Mouse (Mus musculus) frontal cortex, postnatal 14 days (tissue): ENCODE data around the gene Plppr1.

Source experiments
- DNase-seq, 2 experiments: peaks; one replicate each; pipeline ENCODE4 v3.0.0; 2022; ENCODE audit warnings: low spot score in 2 of 2

Gene Plppr1

DNA sequence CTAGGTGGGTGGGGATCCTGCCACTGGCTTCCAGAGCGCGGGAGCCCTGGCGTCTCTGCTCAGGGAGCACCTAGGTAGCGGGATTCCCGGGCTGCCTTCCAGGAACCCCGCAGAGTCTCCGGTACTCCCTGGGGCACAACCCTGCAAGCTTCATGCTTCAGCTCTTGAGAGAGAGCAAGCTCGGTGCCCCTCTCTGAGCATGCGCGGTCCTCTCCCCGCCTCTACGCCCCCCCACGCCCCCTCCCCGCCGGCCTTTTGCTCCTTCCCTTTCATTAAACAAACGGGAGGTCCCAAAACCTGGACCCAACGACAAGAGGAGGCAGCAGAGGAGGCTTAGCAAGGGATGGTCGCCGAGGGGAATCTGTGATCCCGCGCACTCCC is at the start of gene Plppr1:
Plppr1 (plus strand) TSS at position 253 of the 381 bp plus-strand sequence.
- DNase-seq = peak; percentile 47 to 49

DNA sequence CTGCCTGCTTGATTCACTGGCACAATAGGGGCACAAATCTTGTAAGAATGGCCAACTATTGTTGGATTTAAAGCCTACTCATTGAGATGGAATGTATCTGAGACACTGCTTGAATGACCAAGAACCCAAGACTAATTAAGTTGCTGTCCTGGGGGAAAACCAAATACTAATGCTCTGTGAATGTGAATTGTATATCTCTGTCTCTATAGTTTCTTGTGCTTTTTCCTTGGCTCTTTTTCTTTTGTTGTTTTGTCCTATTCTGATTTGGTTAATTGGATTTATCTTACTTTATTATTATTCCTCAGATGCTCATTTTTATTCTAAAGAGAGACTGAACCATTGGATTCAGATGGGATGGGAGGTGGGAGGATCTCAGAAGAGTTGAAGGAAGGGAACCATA is 42.4 kb upstream of the Plppr1 start:
- DNase-seq = no peak

DNA sequence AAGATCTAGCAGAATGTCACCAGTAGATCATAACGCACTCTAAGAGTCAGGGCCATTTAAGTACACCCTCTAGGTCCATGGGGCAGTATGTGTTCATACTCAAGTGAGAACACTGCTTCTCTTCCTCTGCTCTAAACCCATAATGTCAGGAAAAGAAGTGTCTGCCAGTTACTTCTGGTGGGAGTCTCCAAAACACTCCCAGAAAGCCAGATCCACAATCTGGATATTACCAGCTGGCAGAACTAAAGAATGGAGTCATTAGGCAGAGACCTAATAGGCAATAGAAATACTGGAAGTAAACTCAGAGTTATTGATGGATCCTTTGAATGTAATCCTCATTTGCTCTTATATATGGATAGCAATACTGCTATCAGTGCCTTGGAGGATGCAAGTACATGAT is 35.9 kb upstream of the Plppr1 start:
- DNase-seq = no peak

DNA sequence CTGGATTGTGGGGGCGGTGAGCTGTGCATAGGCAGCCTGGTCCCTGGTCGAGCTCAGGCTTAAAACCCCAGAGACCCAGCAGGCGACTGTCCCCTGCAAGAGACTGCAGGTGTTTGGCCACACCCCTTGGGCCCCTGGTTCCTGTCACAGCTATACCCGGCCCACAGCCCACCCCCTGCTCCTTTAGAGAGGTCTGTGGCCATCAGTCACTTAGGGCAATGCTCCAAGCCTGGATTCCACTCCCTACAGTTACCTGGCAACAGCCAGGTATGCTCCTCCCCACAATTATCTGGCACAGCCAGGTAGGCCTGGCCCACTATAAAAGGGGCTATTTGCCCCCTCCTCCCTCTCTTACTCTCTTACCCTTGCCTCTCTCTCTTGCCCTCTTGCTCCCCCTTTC is 20.8 kb upstream of the Plppr1 start:
- DNase-seq = no peak

DNA sequence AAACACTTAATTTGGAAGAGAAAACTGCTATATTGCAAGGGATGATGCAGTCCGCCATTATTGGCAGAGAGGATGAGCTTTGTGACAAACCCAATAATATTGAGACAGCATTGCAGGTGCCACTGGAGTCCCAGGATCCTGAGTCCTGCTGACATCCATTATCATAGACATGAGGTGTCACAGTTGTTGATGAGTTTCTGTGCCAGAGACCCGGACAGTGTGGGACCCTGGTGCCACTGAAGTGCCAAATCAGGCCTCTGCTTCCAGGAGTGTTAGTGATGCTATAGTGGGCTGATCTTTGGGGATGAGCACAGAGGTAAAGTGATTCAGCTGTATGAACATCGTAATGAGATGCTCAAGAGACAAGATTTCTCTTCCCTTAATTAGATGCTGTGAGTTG is 19.2 kb upstream of the Plppr1 start:
- DNase-seq = no peak

DNA sequence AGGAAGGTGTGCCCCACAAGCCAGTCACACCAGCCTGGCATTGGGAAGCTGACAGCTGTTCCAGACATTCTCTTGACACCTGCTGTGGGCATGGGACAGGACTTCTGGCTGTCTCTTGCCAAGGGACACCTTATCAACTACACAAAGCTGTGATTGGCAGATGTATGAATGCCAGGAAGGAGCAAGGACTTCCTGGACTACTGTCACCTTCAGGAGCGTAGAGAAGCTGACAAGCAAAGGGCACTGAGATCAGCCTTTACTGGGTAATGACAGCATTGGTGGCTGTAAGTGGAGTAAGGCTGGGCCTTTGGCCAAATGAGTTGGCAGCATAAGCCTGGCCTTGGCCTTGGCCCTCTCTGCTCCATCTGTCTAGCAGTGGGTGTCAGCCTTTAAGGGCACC is 17.4 kb upstream of the Plppr1 start:
- no peak for DNase-seq

DNA sequence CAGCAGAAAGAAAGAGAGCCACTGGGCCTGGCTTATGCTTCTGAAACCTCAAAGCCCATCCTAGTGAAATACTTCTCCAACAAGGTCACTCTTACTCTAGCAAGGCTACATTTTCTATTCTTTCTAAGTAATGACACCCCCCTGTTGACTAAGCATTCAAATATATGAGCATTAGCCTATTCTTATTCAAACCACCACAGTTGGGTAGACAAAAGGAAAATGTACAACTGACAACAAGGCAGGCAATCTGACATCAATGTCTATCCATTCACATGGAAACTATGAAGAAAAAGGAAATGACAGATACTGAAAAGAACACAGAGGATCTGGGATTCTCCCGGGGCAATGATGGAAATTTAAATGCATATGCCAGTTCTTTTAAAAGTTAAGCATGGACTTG is 8.4 kb upstream of the Plppr1 start:
- no peak for DNase-seq

DNA sequence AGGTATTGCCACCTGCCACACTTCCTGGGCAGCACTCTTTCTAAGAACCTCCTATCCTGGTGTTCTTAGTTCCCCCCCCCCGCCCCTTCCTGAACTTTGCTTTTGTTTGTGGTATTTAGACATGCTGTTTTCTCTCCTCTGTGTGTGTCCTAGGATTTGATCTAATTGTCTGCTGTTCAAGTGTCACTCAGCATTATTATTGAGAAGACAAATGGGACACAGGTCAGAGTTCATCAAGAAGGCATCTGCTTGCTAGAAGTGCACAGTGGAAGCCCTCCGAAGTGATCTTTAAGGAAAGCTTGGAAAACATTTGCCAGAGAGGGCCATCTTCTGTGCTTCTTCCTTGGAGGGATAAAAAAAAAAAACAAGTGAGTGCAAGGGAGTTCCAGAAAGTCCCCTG is 1.2 kb upstream of the Plppr1 start:
- no peak for DNase-seq

DNA sequence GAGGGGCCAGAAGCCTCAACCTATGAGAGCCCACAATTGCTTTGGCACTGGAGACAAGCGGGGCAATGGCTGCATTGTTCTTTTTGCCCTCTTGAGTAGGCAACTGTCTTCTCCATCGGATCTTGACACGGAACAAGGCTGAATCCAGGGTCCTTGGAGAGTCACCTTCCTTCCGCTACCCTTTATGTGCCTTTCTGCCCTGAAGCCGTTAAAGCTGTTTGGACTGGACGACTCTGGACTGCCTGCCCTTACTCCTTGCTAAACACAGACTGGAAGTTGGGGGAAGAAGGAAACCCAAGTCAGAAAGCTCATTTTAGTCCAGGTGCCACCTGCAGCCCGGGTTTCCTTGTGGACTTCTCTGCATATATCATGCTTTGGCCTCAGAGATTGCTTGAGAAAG is 516 bp upstream of the Plppr1 start:
- DNase-seq = no peak

DNA sequence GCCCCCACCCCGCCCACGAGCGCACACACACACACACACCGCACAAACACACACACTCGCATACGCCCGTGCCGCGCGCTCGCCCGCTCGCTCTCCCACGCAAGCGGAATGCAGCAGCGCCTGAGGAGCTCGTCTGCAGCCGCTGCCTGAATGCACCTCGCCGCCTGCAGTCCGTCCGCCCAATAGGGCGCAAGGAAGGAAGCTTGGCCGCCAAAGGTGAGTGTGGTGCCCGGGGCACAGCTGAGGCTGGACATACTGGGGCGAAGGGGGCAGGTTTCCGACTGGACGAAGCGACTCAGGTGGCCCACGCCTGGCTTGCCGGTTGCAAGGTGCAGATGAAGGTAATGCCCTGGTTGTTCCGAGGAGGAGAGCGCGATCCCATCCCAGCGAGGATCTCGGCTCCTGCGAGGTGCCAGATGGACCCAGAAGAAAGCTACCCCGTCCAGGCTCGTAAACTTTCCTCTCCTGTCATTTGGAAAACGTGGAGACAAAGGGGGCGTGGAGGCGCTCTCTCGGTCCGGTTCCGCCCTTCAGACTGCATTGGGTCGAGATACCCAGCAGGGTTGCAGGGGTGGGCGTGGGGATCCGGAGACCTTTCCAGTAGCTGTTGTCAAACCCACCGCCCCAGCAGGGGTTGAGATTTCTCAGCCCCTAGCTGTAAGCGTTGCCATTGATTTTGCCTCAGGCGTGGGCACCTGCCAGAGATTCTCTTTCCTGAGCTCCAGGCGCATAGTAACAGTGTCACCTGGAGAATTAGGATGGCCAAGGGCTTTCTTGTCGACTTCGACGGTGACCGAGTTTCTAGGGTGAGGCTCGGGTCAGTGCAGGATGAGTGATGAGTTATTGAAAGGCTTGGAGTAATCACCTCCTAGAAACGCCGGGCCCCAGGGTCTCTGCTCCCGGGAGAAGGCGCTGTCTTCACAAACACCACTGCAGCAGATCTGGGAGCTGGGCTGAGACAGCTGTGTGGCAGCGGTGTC is 619 bp downstream of the Plppr1 start:
- peak; percentile 25 to 40 for DNase-seq

DNA sequence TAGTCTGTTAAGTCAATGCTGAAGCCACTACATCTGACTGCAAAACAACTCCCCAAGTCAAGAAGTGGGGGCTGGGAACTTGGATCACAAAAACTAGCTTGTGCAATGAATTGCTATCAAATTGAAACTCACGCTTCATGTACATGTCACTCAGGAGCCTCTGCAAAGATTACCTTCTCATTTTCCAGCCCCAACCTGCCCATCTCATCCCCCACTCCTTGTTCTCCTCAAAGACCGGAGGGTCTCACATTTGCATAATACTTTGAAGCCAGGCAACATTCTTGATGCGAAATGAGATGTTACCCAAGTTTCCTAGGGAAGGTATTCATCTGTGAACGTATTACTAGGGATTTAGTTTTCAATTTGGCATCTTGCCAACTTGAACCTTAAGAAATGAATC is 10.4 kb downstream of the Plppr1 start:
- no peak for DNase-seq

DNA sequence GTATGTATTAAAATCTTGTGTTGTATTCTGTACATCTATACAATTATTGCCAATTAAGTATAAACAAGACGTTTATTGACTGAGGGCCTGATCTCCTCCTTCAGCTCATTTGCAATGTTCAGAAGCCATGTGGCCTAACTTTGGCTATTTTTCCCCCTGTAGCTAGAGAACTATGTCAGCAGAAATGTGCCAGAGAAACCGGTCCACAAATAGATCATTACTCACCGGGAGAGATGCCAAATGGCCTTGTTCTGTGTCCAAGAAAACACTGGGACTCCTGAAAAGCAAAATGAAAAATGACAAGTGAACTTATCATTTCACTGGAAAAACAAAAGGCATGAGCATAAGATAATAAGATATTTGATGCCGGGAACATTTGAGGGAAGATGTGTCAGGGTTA is 13.8 kb downstream of the Plppr1 start:
- no peak for DNase-seq

DNA sequence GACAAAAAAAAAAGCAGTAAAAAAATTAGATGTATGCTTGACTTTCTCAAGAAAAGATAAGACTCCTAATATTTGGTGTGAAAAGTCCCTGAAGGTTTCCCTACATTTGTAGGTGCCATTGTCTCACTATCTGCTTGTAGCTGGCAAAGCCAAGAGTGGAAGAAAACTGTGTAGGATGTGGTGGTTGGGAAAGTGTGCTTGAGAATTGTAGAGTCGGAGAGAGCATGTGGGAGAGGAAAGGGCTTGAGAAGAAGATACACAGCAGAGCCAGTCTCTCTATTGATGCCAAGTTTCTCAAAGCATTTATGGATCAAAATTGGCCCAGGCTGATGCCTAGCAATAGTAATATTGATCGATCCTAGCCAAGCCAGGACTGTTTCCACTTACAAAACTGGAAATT is 16.8 kb downstream of the Plppr1 start:
- DNase-seq = no peak

DNA sequence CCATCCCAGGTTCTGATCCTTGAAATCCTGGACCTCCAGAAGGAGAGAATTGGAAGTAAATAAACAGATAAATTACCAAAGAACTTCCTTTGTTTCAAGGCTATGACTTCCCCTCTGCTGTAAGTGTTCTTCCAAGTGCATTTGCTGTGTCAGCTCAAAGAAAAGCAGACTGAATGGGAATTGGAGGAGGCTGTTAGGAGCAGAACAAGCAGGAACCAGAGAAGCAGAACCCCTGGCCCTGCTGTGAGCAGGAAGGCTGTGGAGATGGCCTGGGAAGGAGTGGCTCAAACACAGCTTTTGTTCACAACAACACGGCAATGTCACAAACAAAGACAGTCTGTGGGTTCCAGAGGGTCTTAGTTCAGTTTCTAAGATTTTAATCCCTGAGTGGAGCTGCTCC is 20.3 kb downstream of the Plppr1 start:
- no peak for DNase-seq

DNA sequence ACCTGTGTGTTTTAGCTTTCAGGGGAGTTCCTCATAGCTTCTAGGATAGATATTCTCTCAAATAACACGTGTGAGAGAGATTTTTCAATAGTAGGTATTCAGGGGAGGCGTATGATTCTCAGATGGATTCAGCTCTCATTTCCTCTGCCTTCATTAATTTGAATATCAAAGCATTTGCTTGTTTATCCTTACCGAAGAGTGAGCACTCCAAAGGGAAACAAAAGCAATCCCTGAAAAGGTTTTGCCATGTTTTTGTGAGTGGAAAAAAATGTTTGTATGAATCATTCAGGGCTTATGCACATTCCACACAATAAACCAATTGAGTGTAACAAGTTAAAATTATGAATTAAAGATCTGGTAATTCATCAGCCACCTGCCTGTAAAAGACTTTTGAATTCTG is 29.1 kb downstream of the Plppr1 start:
- no peak for DNase-seq

DNA sequence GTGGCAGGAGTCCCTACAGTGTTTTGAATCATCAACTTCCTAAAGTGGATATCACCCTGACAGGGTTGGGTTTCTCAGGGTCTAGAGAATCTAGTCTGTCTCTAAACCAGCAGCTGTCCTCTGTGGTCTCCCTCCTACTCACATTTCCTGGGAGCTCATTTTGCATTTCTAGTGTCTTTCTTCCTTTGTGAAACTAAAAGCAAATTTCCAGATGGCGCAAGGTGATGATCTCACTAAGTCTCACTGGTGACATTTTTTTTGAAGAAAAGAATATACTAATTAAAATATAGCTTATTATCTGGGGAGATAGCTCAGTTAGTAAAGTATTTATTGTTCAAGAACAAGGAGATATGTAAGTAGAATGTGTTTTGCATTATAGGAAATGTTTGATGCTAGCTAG is 31.4 kb downstream of the Plppr1 start:
- no peak for DNase-seq

DNA sequence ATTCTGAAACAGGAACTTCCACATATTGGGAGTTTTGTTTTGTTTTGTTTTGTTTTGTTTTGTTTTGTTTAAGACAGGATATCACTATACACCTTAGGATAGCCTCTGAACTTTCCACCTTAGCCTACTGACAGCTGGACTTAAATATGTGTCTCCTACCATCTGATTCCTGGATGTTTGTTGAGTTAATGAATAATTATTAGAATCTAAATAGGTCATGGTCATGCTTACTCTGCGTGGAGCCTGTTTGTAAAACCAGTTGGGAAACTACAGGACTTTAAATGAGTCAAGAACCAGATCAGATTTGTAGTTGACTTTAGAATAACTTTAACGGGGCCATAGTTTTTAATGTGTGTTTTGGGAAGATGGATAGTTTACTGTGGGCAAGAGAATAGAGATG is 40.4 kb downstream of the Plppr1 start:
- no peak for DNase-seq

DNA sequence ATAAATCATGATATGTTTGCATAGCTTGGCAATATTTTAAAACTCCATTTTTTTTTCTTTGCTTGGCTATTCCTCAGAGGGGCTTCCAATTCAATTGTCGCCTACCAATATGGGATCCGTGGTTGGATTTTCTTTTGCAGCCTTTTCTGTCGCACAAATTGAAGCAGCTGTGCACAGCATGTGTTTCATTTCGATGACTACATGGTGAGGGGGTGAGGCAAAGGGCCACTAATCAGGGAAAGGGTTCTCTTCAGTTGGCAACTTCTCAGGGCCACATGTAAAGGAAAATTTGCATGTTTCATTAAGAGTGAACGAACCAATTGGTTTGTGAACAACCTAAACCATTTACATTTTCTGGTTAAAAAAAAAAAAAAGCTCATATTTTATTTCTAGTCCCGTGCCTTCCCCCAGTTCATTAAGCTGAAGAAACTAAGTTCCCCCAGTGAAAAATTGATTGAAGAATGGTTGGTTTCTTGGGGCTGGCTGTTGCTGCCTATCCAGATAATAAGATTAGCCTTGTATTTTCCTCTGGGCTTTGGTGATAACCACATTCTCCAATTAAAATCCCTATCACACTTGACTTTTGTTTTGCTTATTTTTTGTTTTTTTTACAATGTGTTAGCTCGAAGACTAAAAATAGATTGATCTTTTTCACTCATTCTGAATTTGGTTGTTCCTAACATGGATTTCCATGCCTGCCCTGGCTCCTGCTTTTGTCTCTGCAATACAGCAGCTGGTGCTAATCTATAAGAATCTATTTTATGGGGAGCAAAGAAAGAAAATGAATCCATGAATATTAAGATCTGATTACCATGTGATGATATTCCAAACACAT is 43.1 kb downstream of the Plppr1 start:
- no peak for DNase-seq

DNA sequence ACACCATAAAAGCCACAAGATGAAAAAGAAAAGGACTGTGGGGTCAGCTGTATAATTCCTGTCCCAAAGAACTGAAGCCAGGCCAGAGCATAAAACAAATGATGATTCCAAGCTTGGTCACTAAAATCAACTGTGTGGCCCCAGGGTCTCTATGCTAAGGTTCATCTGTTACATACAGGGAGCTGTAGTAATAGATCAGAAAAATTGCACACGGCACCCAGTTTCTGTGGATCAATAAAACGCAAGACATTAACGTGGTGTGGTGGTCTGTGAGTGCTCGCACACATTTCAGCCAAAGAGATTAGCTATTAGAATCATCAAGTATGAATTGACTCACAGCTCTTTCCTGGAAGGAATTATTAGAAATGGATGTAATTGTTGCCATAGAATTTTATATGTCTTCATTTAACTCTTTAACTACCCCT is 43.7 kb downstream of the Plppr1 start:
- DNase-seq = no peak

DNA sequence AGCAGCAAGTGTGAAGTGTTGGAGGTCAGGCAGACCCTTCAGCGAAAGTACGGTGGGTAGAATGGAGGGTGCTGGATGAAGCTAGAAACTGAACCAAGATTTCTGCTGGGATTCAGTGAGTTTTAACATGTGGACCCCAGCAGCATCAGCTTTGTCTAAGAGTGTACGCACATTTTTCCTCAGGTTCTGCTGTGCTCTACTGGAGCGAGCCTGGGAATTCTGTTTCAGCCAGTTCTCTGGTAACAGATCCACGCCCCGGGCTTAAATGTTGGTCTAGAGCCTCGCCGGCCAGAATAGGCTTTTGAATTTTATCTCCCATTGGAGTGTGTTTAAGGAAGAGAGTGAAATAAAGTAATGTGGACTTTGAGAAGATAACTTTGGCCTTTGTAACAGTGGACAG is 45.8 kb downstream of the Plppr1 start:
- DNase-seq = no peak

DNA sequence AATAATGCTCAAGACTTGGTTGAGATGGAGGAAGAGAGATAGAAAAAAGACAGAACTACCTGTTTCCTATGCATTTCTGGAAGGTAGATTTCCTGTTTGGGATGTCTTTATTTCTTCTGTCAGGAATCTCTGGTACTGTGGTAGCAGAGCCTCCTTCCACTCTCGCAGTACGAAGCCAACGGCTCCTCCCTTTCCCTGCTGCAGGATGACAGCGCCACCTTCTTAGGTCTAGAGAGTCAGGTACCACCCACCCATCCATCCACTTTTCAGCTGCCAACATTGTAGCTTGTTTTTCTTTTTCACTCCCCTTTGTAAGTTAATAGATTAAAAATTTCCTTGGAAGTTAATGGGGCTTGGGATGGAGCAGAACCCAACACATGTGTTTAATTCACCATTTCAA is 48.8 kb downstream of the Plppr1 start:
- DNase-seq = no peak

DNA sequence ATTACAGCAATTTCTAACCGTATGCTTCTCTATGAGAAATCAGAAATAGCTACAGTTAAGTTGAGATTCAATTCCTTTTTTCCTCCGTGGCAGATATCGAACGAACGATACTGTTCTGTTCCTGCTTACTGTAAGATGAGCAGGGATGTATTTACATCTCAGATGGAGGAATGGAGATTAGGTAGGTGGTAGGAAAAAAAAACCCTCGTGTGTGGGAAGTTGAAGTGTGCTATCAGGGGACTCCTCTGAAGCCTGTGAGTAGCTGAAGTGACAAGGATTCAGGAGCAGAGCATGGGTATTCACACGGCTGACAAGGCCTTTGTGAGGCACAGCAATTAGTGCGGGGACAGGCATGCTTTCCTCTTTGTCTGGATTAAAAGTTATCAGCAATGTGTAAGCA is 49.3 kb downstream of the Plppr1 start:
- no peak for DNase-seq

DNA sequence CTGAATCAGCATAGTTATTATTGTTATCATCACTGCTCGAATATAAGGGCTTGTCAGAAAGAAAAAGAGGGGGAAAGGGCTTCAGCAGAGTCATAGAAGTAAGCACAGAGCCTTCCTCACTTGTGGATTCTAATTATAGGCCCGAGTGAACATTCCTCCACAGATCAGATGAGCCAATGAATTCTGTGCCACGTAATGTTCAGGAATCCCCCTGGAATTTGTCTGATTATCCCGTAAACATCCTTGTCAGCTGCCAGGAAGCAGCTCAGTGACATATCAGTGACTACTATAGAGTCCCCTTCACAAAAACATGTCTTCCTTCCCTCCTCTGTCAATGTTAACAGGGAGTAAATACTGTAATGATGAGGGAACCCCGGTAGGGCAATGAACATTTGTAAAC is 50.9 kb downstream of the Plppr1 start:
- DNase-seq = no peak
